Mouse (Mus musculus): ENCODE measurements around the gene Gstt4. TPM values are rescaled to one million over a fixed set of nuclear protein-coding genes. Genes with fewer than 3 reads are reported as not detected.
"Not testable (repeated sequence)": the region's sequence is repeated elsewhere in the genome, so short reads cannot be mapped to it uniquely, and the experiment has no call there.

Gstt4 gene
- total RNA-seq, 2 experiments from 2014 or later = not detected

- no peak for DNase-seq (ENCODE audit: low spot score in 2 of 2)
These were observed 27.5 kb downstream of the Gstt4 start for GRCm38 (mm10) chr10:75794880-75795279.

- no peak for DNase-seq (ENCODE audit: low spot score in 2 of 2)
These were observed 31.6 kb downstream of the Gstt4 start for GRCm38 (mm10) chr10:75790773-75791172.

- no peak for DNase-seq (ENCODE audit: low spot score in 2 of 2)
These were observed 32.5 kb downstream of the Gstt4 start for GRCm38 (mm10) chr10:75789841-75790240.

DNA sequence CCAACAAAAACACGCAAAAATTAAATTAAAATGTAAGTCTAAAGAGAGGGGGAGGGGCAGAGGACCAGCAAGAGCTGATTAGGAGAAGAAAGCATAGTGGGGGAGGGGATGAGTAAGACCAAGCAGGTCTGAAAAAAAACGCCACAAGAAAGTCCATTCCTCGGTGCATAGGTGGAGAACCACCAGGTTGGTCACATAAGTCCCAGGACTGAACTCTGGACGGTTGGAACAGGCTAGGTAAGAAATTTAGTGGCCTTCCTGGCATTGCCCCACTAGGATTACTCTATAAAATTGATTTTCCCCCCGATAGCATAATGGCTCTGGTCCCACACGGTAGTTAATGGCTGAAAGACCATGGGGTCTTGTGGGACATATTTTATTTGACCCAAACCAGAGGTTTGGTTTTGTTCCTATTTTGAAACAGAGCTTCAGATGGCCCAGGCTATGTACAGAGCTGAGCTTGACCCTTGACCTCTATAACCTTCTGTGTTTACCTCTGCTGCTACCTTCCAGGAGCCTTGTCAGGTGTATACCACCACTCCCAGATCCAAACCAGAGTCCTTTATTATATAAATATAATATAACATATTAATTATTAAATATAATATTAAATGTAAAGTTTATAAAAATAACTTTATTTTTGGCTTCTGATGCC, 33.1 kb downstream of the Gstt4 start:
- no peak for DNase-seq (ENCODE audit: low spot score in 2 of 2)

DNA sequence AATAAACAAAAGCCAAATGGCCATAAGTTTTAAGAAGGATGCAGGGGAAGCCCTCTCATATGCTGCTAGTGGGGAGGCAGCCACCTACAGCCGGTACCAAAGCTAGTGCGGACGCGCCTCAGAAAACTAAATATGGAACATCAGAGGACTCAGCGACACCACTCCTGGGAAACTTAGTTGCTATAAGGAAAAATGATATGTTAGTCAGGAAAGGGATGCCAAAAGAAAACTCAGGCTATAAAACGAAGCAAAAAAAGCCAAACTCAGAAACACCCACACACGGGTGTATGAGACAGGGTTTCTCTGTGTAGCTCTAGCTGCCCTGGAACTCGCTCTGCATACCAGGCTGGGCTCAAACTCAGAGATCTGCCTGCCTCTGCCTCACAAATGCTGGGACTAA, 34.1 kb downstream of the Gstt4 start:
- DNase-seq (ENCODE audit: low spot score in 2 of 2) = no peak

DNA sequence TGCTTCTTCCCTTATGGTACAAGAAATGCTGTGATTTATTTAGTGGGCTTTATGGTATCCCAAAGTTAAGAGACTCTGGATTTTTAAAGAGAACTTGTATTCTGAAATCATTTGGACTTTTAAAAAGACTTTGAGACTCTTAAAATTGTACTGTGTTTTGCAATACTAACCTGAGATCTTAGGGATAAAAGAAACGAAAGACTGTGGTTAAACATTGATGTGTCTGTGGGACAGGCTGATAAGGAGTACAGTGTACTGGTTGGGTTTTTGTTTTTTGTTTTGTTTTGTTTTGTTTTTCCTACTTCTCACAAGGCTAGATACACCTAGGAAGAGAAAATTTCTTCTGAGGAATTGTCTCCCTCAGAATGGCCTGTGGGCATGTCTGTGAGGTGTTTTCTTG, 36.9 kb downstream of the Gstt4 start:
- DNase-seq (ENCODE audit: low spot score in 2 of 2) = no peak

- peak; percentile 57 for DNase-seq (ENCODE audit: low spot score in 2 of 2)
These were observed 41.4 kb downstream of the Gstt4 start, which contains the start of the genes Gm20441 and Gstt3 for GRCm38 (mm10) chr10:75780769-75781578. Gene Gm20441 (minus strand): TSS chr10:75780954. Gene Gstt3 (minus strand): TSS chr10:75781414.

GRCm38 (mm10) chr10:75779206-75780174, 42.9 kb downstream of the Gstt4 start:
- DNase-seq (ENCODE audit: low spot score in 2 of 2) = no peak

GRCm38 (mm10) chr10:75777885-75778284, 44.5 kb downstream of the Gstt4 start:
- DNase-seq (ENCODE audit: low spot score in 2 of 2) = no peak

DNA sequence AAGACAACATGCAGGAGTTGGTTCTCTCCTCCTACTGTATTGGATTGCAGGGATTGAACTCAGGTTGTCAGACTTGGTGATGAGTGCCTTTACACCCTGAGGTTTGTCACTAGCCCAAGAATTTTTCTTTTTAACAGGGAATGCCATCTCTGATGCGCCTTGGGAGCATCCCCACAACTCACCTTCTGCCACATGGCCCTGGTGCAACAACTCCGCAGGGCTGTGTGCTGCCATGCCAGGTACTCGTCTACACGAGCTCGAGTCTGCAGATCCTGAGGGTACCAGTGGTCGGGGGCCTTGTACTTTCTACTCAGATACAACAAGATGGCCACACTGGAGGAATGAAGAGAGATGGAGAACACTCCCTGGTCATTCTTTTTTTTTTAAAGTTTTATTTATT, 45.8 kb downstream of the Gstt4 start:
- DNase-seq (ENCODE audit: low spot score in 2 of 2) = no peak

DNA sequence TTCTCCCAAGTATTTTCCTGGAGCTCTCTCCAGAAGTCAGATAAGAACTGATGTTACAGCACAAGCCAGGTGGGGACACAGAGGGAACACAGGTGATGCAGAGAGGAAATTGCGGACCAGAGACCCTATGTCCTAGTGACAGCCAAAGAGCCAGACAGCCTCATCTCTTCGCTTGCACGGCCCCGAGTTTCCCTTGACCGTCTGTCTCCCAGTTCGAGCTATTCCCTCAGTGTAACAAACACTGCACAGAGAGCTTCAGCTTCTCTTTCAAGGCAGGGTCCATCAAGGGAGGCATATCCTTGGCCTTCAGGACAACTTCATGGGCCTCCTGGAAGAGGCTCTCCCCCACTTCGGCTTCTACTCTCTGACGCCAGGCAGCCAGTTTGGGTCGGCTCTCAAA, 47.8 kb downstream of the Gstt4 start:
- DNase-seq (ENCODE audit: low spot score in 2 of 2) = no peak

- DNase-seq (ENCODE audit: low spot score in 2 of 2) = no peak
These were observed 48.2 kb downstream of the Gstt4 start for GRCm38 (mm10) chr10:75774102-75774501.

GRCm38 (mm10) chr10:75772795-75773664, 49.3 kb downstream of the Gstt4 start, which contains the start of gene Ddt:
Gene Ddt (minus strand): TSS chr10:75773414.
- peak; percentile 74 to 79 for DNase-seq (ENCODE audit: low spot score in 2 of 2)

- DNase-seq (ENCODE audit: low spot score in 2 of 2) = not testable (repeated sequence)
These were observed 54.6 kb downstream of the Gstt4 start for GRCm38 (mm10) chr10:75767756-75768155.

DNA sequence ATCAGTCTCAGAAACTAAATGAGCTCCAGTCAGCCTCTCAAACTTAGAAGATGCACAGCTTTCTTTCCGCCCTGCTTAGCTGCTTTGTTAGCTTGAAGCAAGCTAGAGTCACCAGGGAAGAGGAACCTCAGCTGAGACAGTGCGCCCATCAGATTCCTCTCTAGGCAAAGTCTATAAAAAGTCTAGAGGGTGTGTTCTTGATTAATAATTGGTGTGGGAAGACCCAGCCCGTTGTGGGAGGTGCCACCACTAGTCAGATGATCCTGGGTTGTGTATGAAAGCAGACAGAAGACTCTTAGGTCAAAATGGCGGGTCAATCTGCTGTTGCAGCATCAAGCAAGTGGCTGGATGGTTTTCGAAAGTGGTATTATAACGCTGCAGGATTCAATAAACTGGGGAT, 55.5 kb downstream of the Gstt4 start:
- no peak for DNase-seq (ENCODE audit: low spot score in 2 of 2)

Other genes with a start within 250 kb of the Gstt4 start
- 1 to 10 TPM; 3.7 to 5.2 TPM for gene Ggt5, start 233.2 kb downstream of the Gstt4 start, total RNA-seq (2021)
- gene Susd2, start 178.5 kb downstream of the Gstt4 start, total RNA-seq (2021) = 10 to 100 TPM; 10.4 to 10.7 TPM
- gene Cabin1, start 58.2 kb downstream of the Gstt4 start, total RNA-seq (2021) = 10 to 100 TPM; 25.8 to 32.3 TPM
- gene Ddt, start 49.1 kb downstream of the Gstt4 start, total RNA-seq (2021) = 100 to 1,000 TPM; 137 to 153 TPM
- gene Gm20441, start 41.6 kb downstream of the Gstt4 start, total RNA-seq (2021) = not detected
- gene Gstt3, start 41.1 kb downstream of the Gstt4 start, total RNA-seq (2021) = 10 to 100 TPM; 19.5 to 30.6 TPM
- gene Gstt1, start 24.0 kb downstream of the Gstt4 start, total RNA-seq (2021) = 10 to 100 TPM; 57.9 to 82.4 TPM
- gene Gstt2, start 14.9 kb upstream of the Gstt4 start, total RNA-seq (2021) = 10 to 100 TPM; 25.5 to 31.1 TPM
- gene Mif, start 37.7 kb upstream of the Gstt4 start, total RNA-seq (2021) = 100 to 1,000 TPM; 221 to 268 TPM
- gene Derl3, start 70.9 kb upstream of the Gstt4 start, total RNA-seq (2021) = 1 to 10 TPM; 1.4 to 2.3 TPM
- 10 to 100 TPM; 64.4 to 70.6 TPM for gene Smarcb1, start 99.1 kb upstream of the Gstt4 start, total RNA-seq (2021)
- 1,000 to 10,000 TPM in 1 of 2 experiments, 100 to 1,000 TPM in 1; 918 to 1,521 TPM for gene Chchd10, start 110.6 kb upstream of the Gstt4 start, total RNA-seq (2021)
- gene Mmp11, start 114.0 kb upstream of the Gstt4 start, total RNA-seq (2021) = 1 to 10 TPM; 5.4 to 5.7 TPM
- gene Gm867, start 118.1 kb upstream of the Gstt4 start, total RNA-seq (2021) = under 1 TPM; 0.63 to 0.64 TPM
- gene Vpreb3, start 120.5 kb upstream of the Gstt4 start, total RNA-seq (2021) = not detected
- not detected for gene Gm5134, start 132.0 kb upstream of the Gstt4 start, total RNA-seq (2021)
- 1 to 10 TPM; 5.8 to 6.9 TPM for gene Zfp280b, start 210.1 kb upstream of the Gstt4 start, total RNA-seq (2021)